Mouse (Mus musculus): ENCODE results near the gene Bnc1.

Bnc1 gene

GRCm38 (mm10) chr7:81992131-81993061 is at the start of gene Bnc1:
Bnc1 (minus strand) TSS chr7:81992292.
- DNase-seq (ENCODE audit: low spot score) = peak; percentile 41

GRCm38 (mm10) chr7:82033347-82033746 is 41.3 kb upstream of the Bnc1 start:
- no peak for DNase-seq (ENCODE audit: low spot score)

DNA sequence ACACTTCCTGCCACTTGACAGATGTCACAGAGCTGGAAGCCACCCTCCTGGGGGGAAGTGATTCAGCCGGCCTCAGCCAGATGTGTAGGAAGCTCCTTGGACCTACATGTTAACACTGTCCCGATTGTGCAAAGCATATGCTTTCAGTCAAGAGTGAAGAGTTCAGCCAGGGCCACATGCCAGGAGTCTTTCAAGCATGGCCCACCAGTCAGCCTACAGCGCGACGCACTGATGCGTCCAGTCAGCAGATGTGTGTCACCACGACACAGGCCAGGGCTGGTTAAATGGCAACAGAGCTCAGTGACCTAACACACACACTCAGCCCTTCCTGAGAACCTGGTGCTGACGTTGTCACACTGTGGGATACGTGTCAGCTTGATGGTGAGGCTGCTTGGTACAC is 37.6 kb upstream of the Bnc1 start:
- peak; percentile 40 for DNase-seq (ENCODE audit: low spot score)

DNA sequence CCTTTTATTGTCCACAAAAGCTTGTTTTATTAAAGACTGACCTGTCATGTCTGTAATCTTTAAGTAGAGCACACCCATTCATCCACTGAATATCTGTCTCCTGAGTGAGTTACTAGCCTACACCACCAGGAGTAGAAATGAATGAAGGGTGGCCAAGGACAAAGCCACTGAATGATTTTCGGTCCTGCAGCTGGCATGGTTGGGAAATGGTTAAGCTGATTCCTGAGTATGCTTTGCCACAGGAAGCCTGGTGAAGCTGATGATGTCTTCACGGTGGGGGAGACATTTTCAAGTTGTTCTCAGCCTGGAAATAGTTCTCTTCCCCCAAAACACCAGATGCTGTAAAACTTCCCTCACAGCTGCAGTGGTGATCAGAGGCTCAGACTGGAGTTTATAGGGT is 33.7 kb upstream of the Bnc1 start:
- no peak for DNase-seq (ENCODE audit: low spot score)

DNA sequence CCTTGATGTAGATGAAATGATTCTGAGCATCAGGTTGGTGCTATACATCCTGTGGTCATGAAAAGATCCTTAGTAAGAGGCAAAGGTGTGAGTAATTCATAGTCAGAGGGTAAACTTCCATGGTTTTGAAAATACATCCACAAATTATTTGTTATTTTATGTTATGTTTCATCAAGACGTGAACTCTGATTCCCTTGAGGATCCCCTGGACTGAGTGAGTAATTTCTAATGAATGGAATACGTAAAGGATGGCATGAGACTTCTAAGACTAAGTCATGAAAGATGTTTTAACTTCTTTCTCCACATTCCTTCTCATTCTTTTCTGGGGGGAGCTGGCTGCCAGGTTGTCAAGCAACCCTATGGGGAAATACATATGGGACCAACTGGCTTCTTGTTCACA is 31.6 kb upstream of the Bnc1 start:
- no peak for DNase-seq (ENCODE audit: low spot score)

DNA sequence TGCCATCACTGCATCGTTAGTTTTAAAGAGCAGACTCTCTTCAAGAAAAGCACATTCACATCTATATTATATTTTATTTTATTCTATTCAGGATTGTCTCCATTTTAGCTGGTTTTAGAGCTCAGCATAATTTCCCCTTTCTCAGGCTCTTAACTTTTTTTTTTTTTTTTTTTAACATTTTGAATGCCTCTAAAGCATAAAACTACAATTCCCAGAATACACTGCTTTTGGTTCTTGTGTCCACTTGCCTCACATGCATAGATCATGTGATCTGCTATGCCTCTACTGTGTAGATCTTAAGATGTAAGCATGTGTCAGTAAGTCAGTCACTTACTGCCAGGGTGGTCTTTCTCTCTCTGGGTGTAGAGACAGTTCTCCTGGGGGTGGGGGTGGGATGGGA is 30.3 kb upstream of the Bnc1 start:
- no peak for DNase-seq (ENCODE audit: low spot score)

- DNase-seq (ENCODE audit: low spot score) = no peak
Observed at GRCm38 (mm10) chr7:82018031-82018430, 25.9 kb upstream of the Bnc1 start.

DNA sequence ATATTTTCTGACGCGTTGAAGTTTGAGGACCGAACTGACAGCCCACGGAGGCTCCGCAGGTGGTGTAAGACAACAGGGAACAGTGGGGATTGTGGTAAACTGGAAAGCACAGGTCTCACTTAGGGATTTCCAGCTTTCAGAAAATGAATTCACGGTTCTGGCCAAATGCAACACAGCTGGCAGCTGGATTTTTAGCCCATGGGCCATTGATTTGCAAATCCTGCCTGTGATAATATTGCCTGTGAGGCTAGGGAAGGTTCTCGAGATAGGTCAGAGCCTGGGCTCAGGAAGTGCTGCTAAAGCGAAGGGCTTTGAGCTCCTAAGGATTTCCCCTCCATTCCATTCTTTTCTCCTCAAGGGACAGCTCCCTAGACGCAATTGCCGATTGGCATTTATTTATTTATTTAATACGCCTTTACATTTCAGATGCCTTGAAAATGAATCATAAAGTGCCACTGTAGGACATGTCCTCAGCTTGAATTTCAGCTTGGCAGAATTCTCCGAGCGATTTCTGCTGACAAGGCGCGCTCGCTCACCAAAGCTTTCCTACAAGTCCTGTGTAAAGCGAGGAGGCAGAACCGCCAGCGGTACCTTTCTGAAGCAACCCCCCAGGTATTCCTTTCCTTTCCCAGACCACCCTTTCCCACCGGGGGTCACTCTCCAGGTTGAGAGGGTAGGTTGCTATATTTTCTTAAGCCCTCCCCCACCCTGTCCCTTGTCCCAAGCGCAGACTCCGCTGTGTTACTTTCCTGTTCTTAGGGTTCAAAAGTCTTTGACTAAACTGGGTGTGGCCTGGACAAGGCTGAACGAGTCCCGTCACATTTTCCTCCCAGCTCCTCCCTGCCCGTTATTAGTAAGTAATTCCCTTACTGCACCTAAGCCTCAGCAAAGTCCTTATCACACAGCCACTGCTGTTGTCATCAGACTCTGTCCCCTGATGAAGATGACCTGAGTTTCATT is 24.9 kb upstream of the Bnc1 start:
- DNase-seq (ENCODE audit: low spot score) = no peak

GRCm38 (mm10) chr7:82012472-82012871 is 20.4 kb upstream of the Bnc1 start:
- no peak for DNase-seq (ENCODE audit: low spot score)

DNA sequence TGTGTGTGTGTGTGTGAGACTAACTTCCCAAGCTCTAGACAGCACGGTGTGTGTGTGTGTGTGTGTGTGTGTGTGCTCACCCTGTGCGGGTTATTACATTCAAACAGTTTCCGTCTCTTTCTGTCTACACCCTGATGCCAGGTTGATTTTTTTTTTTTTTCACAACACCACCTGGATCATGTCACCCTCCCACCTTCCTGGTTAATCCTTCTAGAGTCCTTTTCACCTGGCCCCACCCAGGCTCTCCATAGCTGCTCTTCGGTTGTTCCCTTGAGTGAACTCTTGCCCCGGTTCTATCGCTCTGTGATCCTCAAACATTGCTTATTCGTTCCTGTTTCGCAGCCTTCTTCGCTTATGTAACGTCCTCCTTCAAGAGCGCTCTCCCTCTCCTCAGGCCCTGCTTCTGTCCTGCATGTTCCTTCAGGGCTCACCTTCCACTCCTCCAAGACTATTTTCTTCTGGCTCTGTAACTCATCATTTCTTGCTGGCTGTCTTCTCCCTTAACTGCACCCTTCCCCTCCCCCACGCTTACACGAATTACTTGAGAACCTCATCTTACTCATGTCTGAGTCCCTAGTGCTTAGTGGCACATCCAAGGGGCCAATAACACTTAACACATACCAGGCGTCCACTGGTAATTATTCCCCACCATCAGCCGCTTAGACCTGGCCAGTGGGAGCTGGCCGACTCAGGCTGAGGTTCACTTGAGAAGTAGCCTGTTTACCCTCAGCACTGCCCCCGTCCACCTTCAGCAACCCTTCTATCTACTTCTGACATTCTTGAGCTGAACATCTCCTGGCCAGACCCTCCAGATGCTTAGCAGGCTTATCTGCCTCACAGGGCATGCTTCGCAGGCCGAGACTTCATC is 19.7 kb upstream of the Bnc1 start:
- DNase-seq (ENCODE audit: low spot score) = no peak

DNA sequence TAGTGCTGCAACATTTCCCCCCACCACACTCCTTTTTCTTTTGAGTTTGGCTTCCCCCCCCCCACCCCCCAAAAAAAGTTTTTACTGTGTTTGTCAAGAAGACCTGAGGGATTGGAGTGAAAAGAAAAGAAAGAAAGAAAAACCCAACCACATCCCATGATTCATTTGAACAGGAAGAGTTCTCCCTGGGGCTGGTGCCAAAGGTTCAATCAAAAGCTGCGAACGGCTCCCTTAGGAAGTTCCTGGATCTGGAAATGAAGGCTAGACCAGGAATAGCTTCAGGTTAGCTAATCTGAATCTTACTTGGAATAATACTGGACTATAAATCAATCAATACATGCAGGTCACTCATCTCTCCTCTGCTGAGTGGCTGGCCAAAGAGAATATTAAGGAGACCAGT is 15.1 kb upstream of the Bnc1 start:
- no peak for DNase-seq (ENCODE audit: low spot score)

DNA sequence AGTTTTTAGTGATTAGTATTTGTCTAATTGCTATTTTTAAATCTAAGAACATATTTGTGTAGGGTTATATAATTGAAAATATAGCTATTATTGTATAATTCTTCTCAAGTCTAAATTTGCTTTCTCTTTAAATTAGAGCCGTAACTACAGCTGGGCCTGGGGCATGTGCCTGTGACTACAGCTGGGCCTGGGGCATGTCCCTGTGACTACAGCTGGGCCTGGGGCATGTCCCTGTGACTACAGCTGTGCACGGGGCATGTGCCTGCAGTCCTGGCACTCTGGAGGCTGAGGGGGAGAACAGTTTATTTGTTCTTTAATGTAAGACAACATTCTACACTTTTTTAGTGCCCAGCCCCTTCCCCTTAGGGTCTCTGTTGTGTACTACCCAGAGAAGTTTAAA is 12.1 kb upstream of the Bnc1 start:
- no peak for DNase-seq (ENCODE audit: low spot score)

- no peak for DNase-seq (ENCODE audit: low spot score)
Observed at GRCm38 (mm10) chr7:81999816-82000215, 7.7 kb upstream of the Bnc1 start.

DNA sequence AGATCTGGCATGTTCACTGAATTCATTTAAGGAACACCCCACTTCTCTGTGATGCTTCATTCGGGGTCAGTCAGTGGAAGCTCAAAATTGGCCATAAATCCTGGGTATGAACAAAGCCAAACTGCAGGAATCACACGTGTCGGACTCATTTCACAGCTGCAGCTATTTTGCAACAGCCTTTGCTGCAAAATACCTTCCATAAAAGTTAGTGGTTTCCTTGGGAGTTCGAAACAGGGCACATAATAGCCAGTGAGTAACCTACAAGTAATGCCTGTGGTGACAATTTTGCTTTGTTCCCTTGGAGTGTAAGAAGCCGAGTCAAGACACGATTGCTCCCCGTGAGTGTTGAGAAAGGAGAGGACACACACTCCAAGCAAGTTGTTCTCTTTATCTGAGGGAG is 7.3 kb upstream of the Bnc1 start:
- DNase-seq (ENCODE audit: low spot score) = no peak

GRCm38 (mm10) chr7:81995975-81996374 is 3.9 kb upstream of the Bnc1 start:
- no peak for DNase-seq (ENCODE audit: low spot score)

- no peak for DNase-seq (ENCODE audit: low spot score)
Observed at GRCm38 (mm10) chr7:81995126-81995525, 3.0 kb upstream of the Bnc1 start.

- DNase-seq (ENCODE audit: low spot score) = no peak
Observed at GRCm38 (mm10) chr7:81993140-81993539, 1.0 kb upstream of the Bnc1 start.

GRCm38 (mm10) chr7:81991611-81992061 is 456 bp downstream of the Bnc1 start:
- peak; percentile 36 for DNase-seq (ENCODE audit: low spot score)

- peak; percentile 16 for DNase-seq (ENCODE audit: low spot score)
Observed at GRCm38 (mm10) chr7:81991116-81991515, 976 bp downstream of the Bnc1 start.

- no peak for DNase-seq (ENCODE audit: low spot score)
Observed at GRCm38 (mm10) chr7:81983651-81984050, 8.4 kb downstream of the Bnc1 start.

GRCm38 (mm10) chr7:81978304-81978703 is 13.8 kb downstream of the Bnc1 start:
- no peak for DNase-seq (ENCODE audit: low spot score)

DNA sequence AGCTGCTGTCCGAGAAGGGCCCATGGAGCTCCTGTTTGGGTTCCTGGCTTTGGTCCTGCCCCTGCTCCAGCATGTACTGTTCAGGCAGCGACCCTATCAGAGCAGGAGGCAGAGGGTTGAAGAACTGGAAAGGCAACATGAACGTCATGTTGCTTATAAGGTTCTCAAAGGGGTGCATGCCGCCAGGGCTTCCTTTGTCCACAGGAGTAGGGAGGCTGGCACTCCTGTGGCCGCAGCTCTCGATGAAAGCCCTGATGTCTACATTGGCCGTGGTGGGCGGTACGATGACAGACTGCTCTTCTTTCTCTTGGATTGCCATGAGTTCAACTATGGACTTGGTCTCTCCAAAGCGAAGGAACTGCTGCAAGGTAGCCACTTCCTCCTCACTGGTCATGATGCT is 17.5 kb downstream of the Bnc1 start:
- no peak for DNase-seq (ENCODE audit: low spot score)
